Comparison of ENCODE assay signal across 21 mouse cellular contexts in genomic region chr8:126464071-126464470, GRCm38 (mm10).
"Had no signal": no experiment of that assay in that cellular context is flagged by ENCODE, and none has a peak within 500 bp of the region (broad histone marks: within the 10 kb centered on the region; RNA-seq: fewer than 3 reads in every experiment).

No protein-coding gene starts in this region.

- H3K27me3 ChIP-seq: lung, embryonic 15.5 days; megakaryocyte, embryonic 14.5 days; midbrain, embryonic 13.5 days; neural tube, embryonic 13.5 days; neural tube, embryonic 15.5 days had no signal

- H3K4me2 ChIP-seq: lung, embryonic 15.5 days; midbrain, embryonic 11.5 days; midbrain, embryonic 13.5 days; neural tube, embryonic 13.5 days; neural tube, embryonic 15.5 days had no signal

- ATAC-seq: lung, postnatal 0 days; midbrain, embryonic 13.5 days; midbrain, embryonic 16.5 days had no signal

- H3K4me1 ChIP-seq: lung, embryonic 15.5 days; midbrain, embryonic 13.5 days; neural tube, embryonic 13.5 days; neural tube, embryonic 15.5 days had no signal

- DNase-seq: lung, adult 2 months; lung, postnatal 14 days; lung, postnatal 36 days; retina, postnatal 1 day; right cerebral cortex, adult 18-20 months; right cerebral cortex, postnatal 25 days; right cerebral cortex, postnatal 4 days; spleen, adult 18-20 months; thymus, adult 18-20 months; thymus, postnatal 14 days; thymus, postnatal 36 days had no signal

- H3K4me3 ChIP-seq: lung, embryonic 15.5 days; megakaryocyte, embryonic 14.5 days; midbrain, embryonic 13.5 days; myocyte; neural tube, embryonic 13.5 days; neural tube, embryonic 15.5 days had no signal

- H3K27ac ChIP-seq: lung, embryonic 15.5 days; macrophage; midbrain, embryonic 13.5 days; neural tube, embryonic 13.5 days; neural tube, embryonic 15.5 days had no signal

- H3K9ac ChIP-seq: lung, embryonic 15.5 days; midbrain, embryonic 13.5 days; neural tube, embryonic 13.5 days; neural tube, embryonic 15.5 days had no signal

- H3K9me3 ChIP-seq: lung, embryonic 15.5 days; megakaryocyte, embryonic 14.5 days; midbrain, embryonic 13.5 days; neural tube, embryonic 13.5 days; neural tube, embryonic 15.5 days had no signal
